Mouse (Mus musculus) E14TG2a.4 (cell line): Measurements from ENCODE around the gene Lcn12.

Source experiments
- CTCF ChIP-seq: conservative IDR thresholded peaks from 2 replicates; pipeline ENCODE4 v1.5.1; 2014; ENCODE audit warnings: low read length
- NANOG ChIP-seq: IDR thresholded peaks from 2 replicates; pipeline ENCODE4 v1.6.1; 2014; ENCODE audit warnings: borderline replicate concordance, low read length, mixed read lengths
- POU5F1 ChIP-seq: IDR thresholded peaks from 2 replicates; pipeline ENCODE4 v1.6.1; 2014; ENCODE audit warnings: low read length, borderline replicate concordance

GRCm38 (mm10) chr2:25465256-25465655, 28.5 kb downstream of the Lcn12 start:
- TF ChIP-seq CTCF = no peak
- no peak for TF ChIP-seq POU5F1
- no peak for TF ChIP-seq NANOG
